Comparison of ENCODE assay signal across 11 mouse cellular contexts in genomic region chr13:65259239-65259638, GRCm38 (mm10). TPM values are rescaled to one million over a fixed set of nuclear protein-coding genes. Genes with fewer than 3 reads are reported as not detected.
DNase-seq lines count a peak whose midpoint lies in the region; ATAC-seq and TF ChIP-seq lines count a peak whose summit lies in the region.
"Had no signal": no experiment of that assay in that cellular context is flagged by ENCODE, and none has a peak within 500 bp of the region (broad histone marks: within the 10 kb centered on the region; RNA-seq: fewer than 3 reads in every experiment).

Gm10775 (plus strand) TSS chr13:65259539.

- peak within 1 kb of the TSS; percentile 58; the same call in 1 of the 2 replicates for H3K9ac ChIP-seq in heart, embryonic 13.5 days
- peak within 1 kb of the TSS; percentile 29 for H3K9ac ChIP-seq in ES-E14 (ENCODE audit: insufficient read depth, low read depth, low read length, poor library complexity, severe bottlenecking)
- H3K9ac ChIP-seq in midbrain, embryonic 11.5 days (ENCODE audit: low read length): no peak within 1 kb of the TSS

- H3K9me3 ChIP-seq in heart, embryonic 13.5 days: peaks cover 59% of the 10 kb centered on the region
- H3K9me3 ChIP-seq in ES-E14 (ENCODE audit: control insufficient read depth, insufficient read depth, low read depth, low read length): peaks cover 2% of the 10 kb centered on the region; the same call in 1 of the 2 replicates
- peaks cover 80% of the 10 kb centered on the region for H3K9me3 ChIP-seq in hindbrain, embryonic 10.5 days
- peaks cover 59% of the 10 kb centered on the region for H3K9me3 ChIP-seq in midbrain, embryonic 11.5 days (ENCODE audit: control insufficient read depth, low read length)

- in situ Hi-C loops in ES-E14 (cut with MboI; ENCODE audit: low sequenced_read_pairs in 2 of 2, unreplicated experiment in 2 of 2): no loop called here

- 24% methylated on average over 29 of the region's 29 CpGs for WGBS in heart, embryonic 13.5 days
- 51% methylated on average over 29 of the region's 29 CpGs for WGBS in hindbrain, embryonic 10.5 days
- WGBS in midbrain, embryonic 11.5 days: 42% methylated on average over 29 of the region's 29 CpGs

- H3K27ac ChIP-seq in heart, embryonic 13.5 days (replicated peaks): no peak within 1 kb of the TSS
- no peak within 1 kb of the TSS; the same call in 1 of the 2 replicates for H3K27ac ChIP-seq in ES-E14 (ENCODE audit: insufficient read depth, low read depth, low read length, poor library complexity, severe bottlenecking)
- H3K27ac ChIP-seq in hindbrain, embryonic 10.5 days: no peak within 1 kb of the TSS
- H3K27ac ChIP-seq in midbrain, embryonic 11.5 days (ENCODE audit: low read depth, low read length): no peak within 1 kb of the TSS

- peaks cover 4% of the 10 kb centered on the region; the same call in 1 of the 2 replicates for H3K4me1 ChIP-seq in heart, embryonic 13.5 days
- peaks cover 0 to 4% of the 10 kb centered on the region in 2 experiments; a peak in 1 of 4 replicates for H3K4me1 ChIP-seq in ES-E14 (ENCODE audit: control insufficient read depth in 2 of 2, insufficient read depth in 2 of 2, low read length in 2 of 2, poor library complexity in 1 of 2)
- peaks cover 4% of the 10 kb centered on the region; the same call in 1 of the 2 replicates for H3K4me1 ChIP-seq in hindbrain, embryonic 10.5 days (replicated peaks)
- no peaks in the 10 kb centered on the region for H3K4me1 ChIP-seq in midbrain, embryonic 11.5 days (ENCODE audit: control insufficient read depth, insufficient read depth, low read length)

- no peak for DNase-seq in heart, postnatal 4 days
- no peak for DNase-seq in ES-E14 (ENCODE audit: low read depth, low spot score)
- no peak for DNase-seq in hindbrain, embryonic 10.5 days (ENCODE audit: low spot score)
- no peak for DNase-seq in midbrain, embryonic 11.5 days (ENCODE audit: low spot score, missing footprints)
- no peak for DNase-seq in cerebellum, adult 9-10 months
- no peak for DNase-seq in urinary bladder, postnatal 10 days (ENCODE audit: low spot score)
- DNase-seq in urinary bladder, adult 18-20 months (ENCODE audit: low spot score in 2 of 2): no peak
- DNase-seq: gastrocnemius, postnatal 10 days; lung, adult 18-20 months had no signal

- no peak for ATAC-seq in heart, embryonic 13.5 days (ENCODE audit: extremely low read depth, insufficient number of reproducible peaks, low FRiP score, low TSS enrichment)
- peak; percentile 16 for ATAC-seq in midbrain, embryonic 11.5 days (ENCODE audit: low FRiP score)
- ATAC-seq: CD4-positive, CD25-positive, alpha-beta regulatory T cell, adult 4 months had no signal

- peak within 1 kb of the TSS; percentile 66 for H3K4me2 ChIP-seq in heart, embryonic 13.5 days
- H3K4me2 ChIP-seq in midbrain, embryonic 11.5 days: peak within 1 kb of the TSS; percentile 33; the same call in 1 of the 2 replicates

- peak within 1 kb of the TSS; percentile 43 for H3K4me3 ChIP-seq in heart, embryonic 13.5 days
- peak within 1 kb of the TSS; percentile 62 to 69 for H3K4me3 ChIP-seq in ES-E14 (ENCODE audit: insufficient read depth in 1 of 2, low read depth in 1 of 2, low read length in 2 of 2, poor library complexity in 1 of 2, severe bottlenecking in 1 of 2)
- peak within 1 kb of the TSS; percentile 38 for H3K4me3 ChIP-seq in hindbrain, embryonic 10.5 days
- H3K4me3 ChIP-seq in midbrain, embryonic 11.5 days (ENCODE audit: low read depth, low read length): no peak within 1 kb of the TSS

- H3K36me3 ChIP-seq in heart, embryonic 13.5 days: peaks cover 37% of the 10 kb centered on the region
- H3K36me3 ChIP-seq in ES-E14 (ENCODE audit: control insufficient read depth, insufficient read depth, low read length, poor library complexity, severe bottlenecking): no peaks in the 10 kb centered on the region; the same call in 1 of the 2 replicates
- peaks cover 72% of the 10 kb centered on the region for H3K36me3 ChIP-seq in hindbrain, embryonic 10.5 days
- H3K36me3 ChIP-seq in midbrain, embryonic 11.5 days (ENCODE audit: control insufficient read depth, insufficient read depth, low read length): peaks cover 5% of the 10 kb centered on the region

- peaks cover 21% of the 10 kb centered on the region for H3K27me3 ChIP-seq in heart, embryonic 13.5 days (replicated peaks)
- peaks cover 19% of the 10 kb centered on the region for H3K27me3 ChIP-seq in hindbrain, embryonic 10.5 days (ENCODE audit: insufficient read depth, poor library complexity, severe bottlenecking)
- no peaks in the 10 kb centered on the region for H3K27me3 ChIP-seq in midbrain, embryonic 11.5 days (ENCODE audit: control insufficient read depth, insufficient read depth, low read length)

TF ChIP-seq in ES-E14, 5 proteins besides CTCF, POLR2A, EP300 and RAD21:
- TF ChIP-seq CHD2 (IDR thresholded peaks at IDR 0.05; ENCODE audit: low read depth, low read length): no peak
- TF ChIP-seq MAFK (IDR thresholded peaks at IDR 0.05; ENCODE audit: insufficient read depth, low read depth, low read length): no peak
- TF ChIP-seq ZNF384 (IDR thresholded peaks at IDR 0.05; ENCODE audit: low read depth, low read length): no peak
- no peak for TF ChIP-seq ZC3H11A (IDR thresholded peaks at IDR 0.05; ENCODE audit: borderline replicate concordance, low read depth, low read length)
- TF ChIP-seq HCFC1 (IDR thresholded peaks at IDR 0.05; ENCODE audit: borderline replicate concordance, insufficient read depth, low read length): no peak

RNA-seq across cellular contexts. Expression of gene Gm10775, which starts in this region (rescaled TPM):
- not detected in 2 replicates for polyA plus RNA-seq in heart, embryonic 13.5 days (2015; fragmentation: Nextera tagmentation; extraction: Ambion mirVana)
- not detected for total RNA-seq in heart, postnatal 4 days (2021)
- total RNA-seq in ES-E14 (2012; rRNA removed): 0.21 TPM in 1 of 2 replicates, not detected in the other
- polyA plus RNA-seq in hindbrain, embryonic 10.5 days (2016; fragmentation: Nextera tagmentation; extraction: Ambion mirVana): not detected in 2 replicates
- polyA plus RNA-seq in midbrain, embryonic 11.5 days (2014; fragmentation: Nextera tagmentation; extraction: Ambion mirVana): not detected in 2 replicates
- total RNA-seq: gastrocnemius, postnatal 10 days had no signal
- polyA plus RNA-seq: CD4-positive, CD25-positive, alpha-beta regulatory T cell, adult 4 months had no signal

Comparison
In these comparisons a context has a peak if more than half of its experiments do, and no peak if none do; other contexts are left out.
1. Peak in ATAC-seq and H3K4me2 ChIP-seq in midbrain, embryonic 11.5 days; RNA of the gene not detected or under 1 TPM.